Mouse (Mus musculus) thymus, postnatal 36 days (tissue): ENCODE results near the gene Irf2bpl.

Experiments used
- DNase-seq, 2 experiments: peaks; one replicate each; pipeline ENCODE4 v3.0.0; 2022; ENCODE audit warnings: mixed read lengths in 2 of 2

The Irf2bpl gene

GRCm38 (mm10) chr12:86883280-86884196 lies 1.1 kb downstream of the Irf2bpl start:
- peak; percentile 50 to 69 for DNase-seq

GRCm38 (mm10) chr12:86883019-86883279 lies 1.6 kb downstream of the Irf2bpl start:
- DNase-seq, result peak in 1 of 2 experiments; percentile 60

- DNase-seq, result peak; percentile 42 to 43
Measured at GRCm38 (mm10) chr12:86882279-86883018, 2.1 kb downstream of the Irf2bpl start.

DNA sequence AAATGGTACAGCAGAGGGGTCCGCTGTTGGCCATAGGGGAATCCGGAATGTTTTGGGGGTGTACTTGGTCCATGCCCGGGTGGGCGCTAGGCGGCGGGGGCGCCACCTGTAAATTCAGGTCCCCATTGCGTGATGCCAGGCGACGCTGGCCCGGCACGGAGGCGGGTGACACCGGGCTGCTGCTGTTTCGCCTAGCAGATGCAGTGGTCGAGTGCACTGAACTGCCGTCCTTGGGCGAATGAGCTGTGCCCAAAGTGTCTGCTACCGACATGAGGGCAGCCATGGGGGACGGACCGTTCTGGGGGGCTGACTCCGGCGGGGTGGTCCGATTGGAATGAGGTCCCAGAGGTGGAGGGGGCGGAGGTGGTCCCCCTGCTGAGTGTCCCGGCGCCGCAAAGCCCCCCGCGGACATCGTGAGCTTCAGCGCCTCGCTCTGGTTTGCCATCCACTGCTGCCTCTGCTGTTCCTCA lies 2.8 kb downstream of the Irf2bpl start:
- peak in 1 of 2 experiments; percentile 35 for DNase-seq

- no peak for DNase-seq
Measured at GRCm38 (mm10) chr12:86880090-86880723, 4.4 kb downstream of the Irf2bpl start.

DNA sequence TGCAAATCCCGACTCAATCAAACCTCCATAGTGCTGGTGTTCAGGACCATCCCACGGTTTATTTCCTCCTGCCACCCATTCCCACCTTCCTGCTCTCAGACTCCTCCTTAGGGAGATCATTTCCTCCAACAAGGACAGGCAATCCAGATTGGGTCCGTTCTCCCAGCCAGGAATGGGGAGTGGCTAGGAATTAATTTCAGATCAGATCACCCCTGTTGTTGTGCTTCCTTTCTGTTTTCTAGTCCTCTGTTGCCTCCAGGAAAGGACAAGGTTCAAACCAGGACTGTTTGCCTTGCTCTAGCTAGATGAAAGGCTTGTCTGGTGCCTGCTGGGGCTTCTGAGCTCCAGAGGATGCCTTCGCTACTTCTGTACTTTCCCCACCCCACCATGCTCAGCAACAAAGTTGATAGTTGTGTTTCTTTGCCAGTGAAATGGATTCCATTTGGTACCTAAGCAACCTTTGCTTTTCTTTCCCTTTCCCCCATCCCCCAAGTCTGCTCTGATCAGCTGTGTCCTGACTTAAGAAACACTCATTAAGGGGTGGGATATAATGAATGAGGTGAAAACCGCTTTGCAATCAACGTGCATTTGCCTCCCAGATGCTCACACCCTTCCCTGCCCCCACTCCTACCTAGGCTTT lies 5.0 kb downstream of the Irf2bpl start:
- DNase-seq, result no peak

- DNase-seq, result no peak
Measured at GRCm38 (mm10) chr12:86878426-86879353, 5.9 kb downstream of the Irf2bpl start.

DNA sequence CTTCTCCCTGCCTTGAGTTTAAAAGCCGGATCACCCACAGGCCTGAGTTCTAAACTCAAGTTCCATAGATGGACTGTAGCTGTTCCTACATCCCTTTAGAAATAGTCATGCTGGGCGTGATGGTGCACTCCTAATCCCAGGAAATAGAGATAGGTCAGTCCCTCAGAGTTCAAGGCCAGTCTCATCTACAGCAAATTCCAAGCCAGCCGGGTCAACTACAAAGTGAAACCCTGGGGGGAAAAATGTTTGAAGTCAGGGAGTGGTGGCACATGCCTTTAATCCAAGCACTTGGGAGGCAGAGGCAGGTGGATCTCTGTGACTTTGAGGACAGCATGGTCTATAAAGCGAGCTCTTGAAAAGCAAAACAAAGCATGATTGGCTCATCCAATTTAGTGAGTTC lies 7.6 kb downstream of the Irf2bpl start:
- no peak for DNase-seq

- no peak for DNase-seq
Measured at GRCm38 (mm10) chr12:86876116-86876515, 8.5 kb downstream of the Irf2bpl start.

GRCm38 (mm10) chr12:86872335-86873040 lies 12.1 kb downstream of the Irf2bpl start:
- no peak for DNase-seq

- DNase-seq, result no peak
Measured at GRCm38 (mm10) chr12:86871666-86872334, 12.8 kb downstream of the Irf2bpl start.

- no peak for DNase-seq
Measured at GRCm38 (mm10) chr12:86870996-86871395, 13.6 kb downstream of the Irf2bpl start.

DNA sequence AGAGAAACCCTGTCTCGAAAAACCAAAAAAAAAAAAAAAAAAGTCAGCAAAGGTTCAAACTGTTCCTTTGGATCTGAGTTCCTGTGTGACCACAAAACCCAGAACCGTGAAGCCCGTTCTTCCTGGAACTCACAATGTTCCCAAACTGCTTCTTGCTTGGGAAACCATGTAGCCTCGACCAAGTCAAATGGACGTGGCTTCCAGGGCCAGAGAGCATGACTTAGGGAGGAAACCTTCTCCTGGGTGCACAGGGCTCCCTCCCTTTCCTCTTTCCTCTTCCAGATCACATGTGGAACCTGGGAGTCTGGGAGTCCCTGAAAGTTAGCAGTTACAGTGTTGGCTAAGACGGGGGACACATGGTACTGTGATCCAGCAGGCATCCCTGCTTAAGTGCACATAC lies 14.8 kb downstream of the Irf2bpl start:
- no peak for DNase-seq

- no peak for DNase-seq
Measured at GRCm38 (mm10) chr12:86867271-86868223, 17.1 kb downstream of the Irf2bpl start.

DNA sequence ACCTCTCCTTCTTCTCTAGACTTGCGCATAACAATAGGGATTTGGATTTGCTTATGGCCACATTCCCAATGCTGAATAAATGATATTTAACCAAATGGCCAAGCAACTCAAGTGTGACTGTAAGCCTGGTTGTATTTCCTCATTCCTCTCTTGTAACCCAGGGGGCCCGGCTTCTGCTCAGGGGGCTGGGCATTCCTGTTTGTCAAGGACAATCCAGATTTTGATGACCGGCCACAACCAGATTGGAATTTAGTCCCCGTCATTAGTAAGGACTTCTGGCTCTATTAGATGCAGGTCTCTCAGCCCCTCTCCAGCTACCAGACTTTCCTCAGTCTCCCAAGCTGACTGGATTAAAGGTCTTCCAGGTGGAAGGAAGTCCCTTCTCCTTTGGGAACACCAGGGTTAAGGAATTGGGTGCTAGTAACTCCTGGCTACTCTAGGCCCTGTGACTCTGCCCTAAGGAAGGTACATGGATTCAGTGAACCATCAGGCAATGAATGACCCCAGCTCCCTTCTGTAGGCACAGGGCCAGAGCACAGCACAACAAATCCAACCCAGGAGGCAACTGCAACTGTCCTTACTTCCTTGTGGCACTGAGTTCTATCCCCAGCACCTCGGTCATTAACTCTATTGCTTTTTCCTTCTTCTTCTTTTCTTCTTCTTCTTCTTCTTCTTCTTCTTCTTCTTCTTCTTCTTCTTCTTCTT lies 20.1 kb downstream of the Irf2bpl start:
- DNase-seq, result no peak

DNA sequence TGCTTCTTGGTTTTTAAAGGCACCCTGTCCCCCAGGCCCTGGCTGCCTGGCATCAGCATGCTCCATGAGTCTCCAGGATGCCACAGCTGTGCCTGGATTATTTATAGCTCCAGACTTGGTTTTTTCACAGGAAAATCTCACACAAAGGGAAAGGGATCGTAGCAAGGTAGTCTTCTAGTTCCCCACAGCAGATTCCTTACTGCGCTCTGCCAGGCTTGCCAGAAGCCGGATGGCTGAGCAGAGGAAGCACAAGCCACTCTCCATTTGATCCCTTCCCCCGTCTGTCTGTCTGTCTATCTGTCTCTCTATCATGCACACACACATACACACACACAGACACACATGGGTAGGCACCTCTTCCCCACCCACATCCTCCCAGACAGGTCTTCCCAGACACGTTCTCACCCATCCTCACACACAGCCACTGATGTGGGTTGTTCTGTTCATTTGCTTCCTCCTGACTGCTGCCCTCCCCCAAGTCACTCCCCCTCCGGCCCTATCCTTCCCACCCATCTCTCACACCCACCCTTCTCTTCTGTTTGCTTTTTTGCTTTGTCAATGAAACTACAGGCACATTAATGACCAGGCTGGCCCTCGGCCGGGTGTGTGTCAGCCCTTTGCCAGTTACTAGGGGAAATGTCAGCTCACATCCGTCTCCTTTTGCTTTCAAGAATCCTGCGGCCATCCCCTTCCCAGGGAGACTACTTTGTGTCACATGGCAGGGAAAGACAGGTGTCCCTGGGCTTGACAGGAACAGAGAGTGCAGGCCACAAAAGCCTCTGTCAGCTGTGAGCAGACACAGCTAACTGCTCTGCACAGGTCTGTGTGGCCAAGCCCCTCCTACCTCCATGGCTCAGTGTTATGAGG lies 24.4 kb downstream of the Irf2bpl start:
- DNase-seq, result peak; percentile 48 to 62

GRCm38 (mm10) chr12:86858983-86859872 lies 25.4 kb downstream of the Irf2bpl start:
- DNase-seq, result no peak
